Mouse (Mus musculus) CD4-positive, CD25-positive, alpha-beta regulatory T cell, adult 9 weeks (primary cell): ENCODE data around the gene Hsd3b1. TPM values are rescaled to one million over a fixed set of nuclear protein-coding genes. Genes with fewer than 3 reads are reported as not detected.

Experiments used
- polyA plus RNA-seq: library from polyadenylated mRNA; unstranded; fragments of 100-300 nt; shearing (Covaris generic); gene quantifications from one replicate; pipeline ENCODE4 v1.2.1, GENCODE M21; 2017

Hsd3b1 gene
- polyA plus RNA-seq, result not detected

GRCm38 (mm10) chr3:98859576-98859975 lies at the start of gene Hsd3b1:
TSS of gene Hsd3b1 (minus strand) at chr3:98859794.

GRCm38 (mm10) chr3:98893057-98893772 lies 33.6 kb upstream of the Hsd3b1 start, which contains the start of gene Hao2:
TSS of gene Hao2 (minus strand) at chr3:98893239.

GRCm38 (mm10) chr3:98814101-98814670 lies 45.4 kb downstream of the Hsd3b1 start, which contains the start of gene Hsd3b6:
TSS of gene Hsd3b6 (minus strand) at chr3:98814443.

Other genes with a start within 250 kb of the Hsd3b1 start
- not detected for gene Hsd3b5, start 229.5 kb downstream of the Hsd3b1 start, polyA plus RNA-seq
- gene Hsd3b2, start 135.3 kb downstream of the Hsd3b1 start, polyA plus RNA-seq, result not detected
- gene Hsd3b3, start 96.7 kb downstream of the Hsd3b1 start, polyA plus RNA-seq, result not detected
- not detected for gene Hsd3b6, start 45.4 kb downstream of the Hsd3b1 start, polyA plus RNA-seq
- not detected for gene Hao2, start 33.4 kb upstream of the Hsd3b1 start, polyA plus RNA-seq